Mouse (Mus musculus): ENCODE results near the gene Cracr2b.

The Cracr2b gene

GRCm38 (mm10) chr7:141486239-141486638 lies 25.3 kb downstream of the Cracr2b start:
- no peak for DNase-seq (ENCODE audit: low spot score)

GRCm38 (mm10) chr7:141487141-141487540 lies 26.2 kb downstream of the Cracr2b start:
- DNase-seq (ENCODE audit: low spot score) = no peak

- no peak for DNase-seq (ENCODE audit: low spot score)
Measured at GRCm38 (mm10) chr7:141491151-141491550, 30.3 kb downstream of the Cracr2b start.

GRCm38 (mm10) chr7:141492738-141493137 lies 31.8 kb downstream of the Cracr2b start:
- no peak for DNase-seq (ENCODE audit: low spot score)

- DNase-seq (ENCODE audit: low spot score) = no peak
Measured at GRCm38 (mm10) chr7:141493729-141494128, 32.8 kb downstream of the Cracr2b start.

GRCm38 (mm10) chr7:141495379-141495778 lies 34.5 kb downstream of the Cracr2b start:
- DNase-seq (ENCODE audit: low spot score) = no peak

- DNase-seq (ENCODE audit: low spot score) = no peak
Measured at GRCm38 (mm10) chr7:141495940-141496339, 35.0 kb downstream of the Cracr2b start.

- no peak for DNase-seq (ENCODE audit: low spot score)
Measured at GRCm38 (mm10) chr7:141497600-141497999, 36.7 kb downstream of the Cracr2b start.

- peak; percentile 46 for DNase-seq (ENCODE audit: low spot score)
Measured at GRCm38 (mm10) chr7:141501820-141502555, 41.1 kb downstream of the Cracr2b start.

GRCm38 (mm10) chr7:141502556-141502905 lies 41.6 kb downstream of the Cracr2b start:
- no peak for DNase-seq (ENCODE audit: low spot score)

- no peak for DNase-seq (ENCODE audit: low spot score)
Measured at GRCm38 (mm10) chr7:141506278-141506677, 45.4 kb downstream of the Cracr2b start.

GRCm38 (mm10) chr7:141508160-141508559 lies 47.3 kb downstream of the Cracr2b start:
- DNase-seq (ENCODE audit: low spot score) = no peak

- DNase-seq (ENCODE audit: low spot score) = no peak
Measured at GRCm38 (mm10) chr7:141510196-141510595, 49.3 kb downstream of the Cracr2b start.

- DNase-seq (ENCODE audit: low spot score) = no peak
Measured at GRCm38 (mm10) chr7:141510681-141511191, 49.8 kb downstream of the Cracr2b start.
